Mouse (Mus musculus): ENCODE data around the gene Eif1.

DNA sequence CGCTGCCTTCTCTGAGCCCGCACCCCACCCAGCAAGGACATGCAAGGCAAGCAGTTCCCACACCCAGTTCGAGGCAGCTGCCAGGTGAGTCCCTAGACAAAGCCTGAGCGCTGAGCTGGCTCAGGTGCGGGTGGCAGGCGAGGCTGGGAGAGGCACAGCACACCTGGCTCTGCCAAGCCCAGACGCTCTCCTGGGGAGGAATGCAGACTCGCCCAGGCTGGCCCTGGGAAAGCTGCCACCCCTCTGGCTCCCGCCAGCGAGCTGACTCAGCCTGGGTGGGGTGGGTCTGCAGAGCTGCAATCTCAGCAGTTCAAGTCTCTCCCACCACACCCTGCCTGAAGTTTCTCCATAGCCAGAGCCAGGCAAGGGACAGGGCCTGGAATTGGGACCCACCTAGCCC lies 32.7 kb upstream of the Eif1 start:
- TF ChIP-seq POLR2A (IDR thresholded peaks at IDR 0.05; ENCODE audit: extremely low read depth, insufficient read depth, low read length) = no peak
- no peak for TF ChIP-seq CTCF (IDR thresholded peaks at IDR 0.05; ENCODE audit: low read depth, low read length)
